Mouse (Mus musculus) erythroblast, embryonic 14.5 days (primary cell): ENCODE data around the gene Cd276. TPM values are rescaled to one million over a fixed set of nuclear protein-coding genes. Genes with fewer than 3 reads are reported as not detected.

Source experiments
- H3K27me3 ChIP-seq: 2 replicates; pipeline ENCODE4 v1.6.1; 2012; ENCODE audit warnings: inconsistent platforms; ENCODE audit not compliant: control insufficient read depth
- H3K36me3 ChIP-seq: 2 replicates; pipeline ENCODE4 v1.6.1; 2012; ENCODE audit warnings: mild to moderate bottlenecking, inconsistent platforms; ENCODE audit not compliant: control insufficient read depth
- H3K4me1 ChIP-seq: 2 replicates; pipeline ENCODE4 v1.6.1; 2012; ENCODE audit warnings: inconsistent platforms; ENCODE audit not compliant: control insufficient read depth
- H3K4me3 ChIP-seq: replicated peaks from 2 replicates; pipeline ENCODE3; 2012; ENCODE audit warnings: moderate library complexity, mild to moderate bottlenecking, inconsistent platforms
- H3K9me3 ChIP-seq: 2 replicates; pipeline ENCODE4 v1.6.1; 2012; ENCODE audit warnings: low read length, inconsistent platforms, mixed read lengths; ENCODE audit not compliant: control insufficient read depth
- GATA1 ChIP-seq: IDR thresholded peaks from 2 replicates; pipeline ENCODE4 v1.6.1; 2012; ENCODE audit warnings: low read length, inconsistent platforms, mixed read lengths
- TAL1 ChIP-seq: IDR thresholded peaks from 3 replicates; pipeline ENCODE4 v1.6.1; 2012; ENCODE audit warnings: low read length, inconsistent platforms, mixed read lengths
- polyA plus RNA-seq: library from polyadenylated mRNA; stranded (reverse); fragments of >175 nt; gene quantifications from 2 replicates; pipeline ENCODE4 v1.2.3, GENCODE M21; 2012

The Cd276 gene
- polyA plus RNA-seq, 1 experiment, result not detected

DNA sequence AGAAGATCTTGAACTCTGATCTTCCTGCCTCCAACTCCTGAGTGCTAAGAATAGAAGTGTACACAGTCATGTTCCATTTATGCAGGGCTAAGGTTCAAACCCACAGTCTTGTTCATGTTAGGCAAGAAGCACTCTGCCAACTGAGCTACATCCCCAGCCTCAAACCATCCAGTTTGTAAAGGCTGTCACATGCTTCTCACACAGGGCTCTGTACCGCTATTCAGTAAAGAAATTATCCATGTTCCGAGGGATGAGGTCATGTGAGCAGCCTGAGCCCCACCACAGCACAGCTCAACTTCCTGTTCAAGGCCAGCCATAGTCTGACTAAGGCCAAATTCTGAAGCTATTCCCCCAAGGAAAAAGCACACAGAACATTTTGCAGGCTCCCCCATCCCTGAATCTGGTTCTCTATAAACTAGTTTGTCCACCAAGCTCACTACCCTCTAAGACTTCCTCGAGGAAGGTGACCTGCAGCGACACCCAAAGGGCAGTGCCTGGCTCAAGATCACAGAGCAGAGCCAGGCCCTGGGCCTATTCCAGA, 33.3 kb downstream of the Cd276 start:
- H3K36me3 ChIP-seq, result no peaks in the 10 kb centered on the region
- TF ChIP-seq TAL1 (no peak), GATA1 (no peak)
- no peaks in the 10 kb centered on the region for H3K9me3 ChIP-seq
- H3K4me3 ChIP-seq, result no peak overlapping the region
- H3K27me3 ChIP-seq, result no peaks in the 10 kb centered on the region
- H3K4me1 ChIP-seq, result no peaks in the 10 kb centered on the region

DNA sequence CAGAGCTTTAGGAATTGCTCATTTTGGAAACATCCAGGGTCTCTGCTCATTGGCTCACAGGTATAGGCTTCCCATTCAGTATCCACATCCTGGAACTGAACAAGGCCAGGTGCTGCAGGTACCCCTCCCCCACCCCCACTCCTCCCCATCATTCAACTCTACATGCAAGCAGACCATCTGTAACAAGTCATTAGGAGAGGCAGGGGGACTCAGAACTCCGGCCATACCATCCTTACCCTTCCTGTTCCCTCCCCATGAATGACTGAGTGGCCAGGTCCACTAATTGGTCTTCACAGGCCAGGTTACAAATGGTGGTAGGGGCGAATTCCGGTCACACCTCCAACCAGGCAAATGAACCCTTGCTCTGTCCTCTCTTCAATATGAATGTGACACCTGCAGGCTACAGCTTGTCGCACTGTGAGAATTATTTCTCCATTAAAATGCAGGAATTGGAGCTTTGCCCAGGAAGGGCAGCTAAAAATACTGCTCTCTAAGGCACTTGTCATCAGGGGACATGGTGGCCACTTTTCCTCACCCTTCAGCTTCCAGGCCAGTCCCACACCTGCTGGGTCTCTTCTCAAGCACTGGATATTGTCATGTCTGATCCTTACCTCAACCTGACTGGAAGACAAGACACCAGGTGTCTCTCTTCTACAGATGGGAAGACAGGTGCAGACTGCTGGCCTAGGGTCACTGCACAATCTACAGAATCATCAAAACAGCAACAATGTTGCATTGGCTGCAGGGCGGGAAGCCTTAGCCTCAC, 34.2 kb downstream of the Cd276 start:
- no peak for TF ChIP-seq GATA1
- no peak for TF ChIP-seq TAL1
- Histone ChIP-seq H3K4me3 (no peak overlapping the region), H3K36me3 (no peaks in the 10 kb centered on the region), H3K4me1 (no peaks in the 10 kb centered on the region), H3K27me3 (no peaks in the 10 kb centered on the region), H3K9me3 (no peaks in the 10 kb centered on the region)

DNA sequence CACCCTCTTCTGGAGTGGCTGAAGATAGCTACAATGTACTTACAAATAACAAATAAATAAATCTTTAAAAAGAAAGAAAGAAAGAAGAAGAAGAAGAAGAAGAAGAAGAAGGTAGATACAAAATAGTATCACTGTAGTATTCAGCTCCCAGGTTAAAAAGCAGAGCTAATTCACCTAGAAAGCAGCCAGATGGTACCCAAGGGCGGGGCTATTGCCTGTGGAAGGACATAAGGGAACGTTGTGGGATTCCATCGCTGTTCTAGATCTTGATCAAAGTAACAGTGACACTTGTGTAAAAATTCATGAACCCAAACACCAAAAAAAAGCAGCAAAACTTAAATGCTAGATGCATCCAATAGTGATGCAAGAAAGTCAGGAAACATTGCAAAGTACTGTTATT, 35.3 kb downstream of the Cd276 start:
- Histone ChIP-seq H3K4me1 (no peaks in the 10 kb centered on the region), H3K4me3 (no peak overlapping the region), H3K36me3 (no peaks in the 10 kb centered on the region), H3K9me3 (no peaks in the 10 kb centered on the region), H3K27me3 (no peaks in the 10 kb centered on the region)
- TF ChIP-seq GATA1 (no peak), TAL1 (no peak)

DNA sequence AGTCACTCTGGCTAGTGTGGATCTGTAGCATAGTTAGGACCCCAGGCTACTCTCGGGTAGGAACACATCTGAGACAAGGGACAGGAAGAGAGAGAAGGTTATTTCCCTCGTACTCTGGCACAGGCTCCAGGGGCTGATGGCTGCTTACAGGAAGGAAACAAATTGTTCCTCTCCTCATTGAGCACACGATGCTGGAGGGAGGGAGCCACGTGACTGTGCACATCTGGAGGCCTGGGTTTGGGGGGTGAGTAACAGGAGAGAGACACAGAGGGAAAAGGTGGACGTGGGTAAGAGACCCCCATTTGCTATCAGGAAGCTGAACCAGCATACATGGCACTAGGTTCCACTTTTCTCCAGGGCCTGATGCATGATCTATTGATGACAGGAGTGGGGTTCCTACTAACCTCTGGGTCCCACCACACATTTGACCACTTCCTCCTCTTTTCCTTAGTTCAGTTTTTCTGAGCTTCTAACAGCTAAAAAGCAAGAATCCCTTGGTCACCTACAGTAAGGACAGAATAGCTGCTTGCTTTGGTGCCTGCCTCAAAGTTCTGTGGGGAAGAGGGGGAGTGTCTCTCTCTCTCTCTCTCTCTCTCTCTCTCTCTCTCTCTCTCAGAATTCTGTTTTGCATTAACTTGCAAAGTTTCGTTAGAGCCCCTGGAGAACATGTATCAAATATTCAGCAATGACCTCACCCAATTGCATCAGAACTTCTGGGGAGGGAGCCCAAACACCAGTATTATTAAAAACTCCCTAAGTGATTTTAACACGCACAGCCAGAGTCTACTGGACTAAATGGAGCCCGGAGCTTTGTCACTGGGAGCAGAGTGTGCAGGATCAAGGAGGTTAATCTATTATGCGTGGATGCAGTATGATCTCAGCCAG, 37.1 kb downstream of the Cd276 start:
- no peaks in the 10 kb centered on the region for H3K27me3 ChIP-seq
- H3K9me3 ChIP-seq, result no peaks in the 10 kb centered on the region
- no peak for TF ChIP-seq TAL1
- TF ChIP-seq GATA1, result no peak
- no peaks in the 10 kb centered on the region for H3K36me3 ChIP-seq
- no peaks in the 10 kb centered on the region for H3K4me1 ChIP-seq
- no peak overlapping the region for H3K4me3 ChIP-seq

DNA sequence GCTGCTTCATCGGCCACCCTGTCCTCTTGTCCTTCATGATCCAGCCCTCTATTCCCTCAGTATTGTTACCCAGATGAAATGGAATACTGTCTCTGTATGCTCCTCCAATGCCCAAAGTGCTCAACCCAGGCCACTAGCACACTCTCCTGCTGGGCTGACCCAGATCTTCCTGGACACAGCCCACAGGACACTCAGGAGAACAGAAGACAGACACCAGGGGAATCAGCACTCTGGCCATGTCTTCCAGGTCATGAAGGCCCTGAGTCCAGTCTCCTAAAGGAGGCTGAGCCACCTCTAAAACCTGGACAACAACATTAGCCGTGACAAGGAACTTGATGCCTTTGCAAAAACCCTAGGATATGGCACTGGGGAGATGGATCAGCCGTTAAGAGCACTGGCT, 38.8 kb downstream of the Cd276 start:
- H3K27me3 ChIP-seq, result no peaks in the 10 kb centered on the region
- no peak for TF ChIP-seq GATA1
- no peak for TF ChIP-seq TAL1
- H3K36me3 ChIP-seq, result no peaks in the 10 kb centered on the region
- H3K4me1 ChIP-seq, result no peaks in the 10 kb centered on the region
- no peaks in the 10 kb centered on the region for H3K9me3 ChIP-seq
- H3K4me3 ChIP-seq, result no peak overlapping the region

DNA sequence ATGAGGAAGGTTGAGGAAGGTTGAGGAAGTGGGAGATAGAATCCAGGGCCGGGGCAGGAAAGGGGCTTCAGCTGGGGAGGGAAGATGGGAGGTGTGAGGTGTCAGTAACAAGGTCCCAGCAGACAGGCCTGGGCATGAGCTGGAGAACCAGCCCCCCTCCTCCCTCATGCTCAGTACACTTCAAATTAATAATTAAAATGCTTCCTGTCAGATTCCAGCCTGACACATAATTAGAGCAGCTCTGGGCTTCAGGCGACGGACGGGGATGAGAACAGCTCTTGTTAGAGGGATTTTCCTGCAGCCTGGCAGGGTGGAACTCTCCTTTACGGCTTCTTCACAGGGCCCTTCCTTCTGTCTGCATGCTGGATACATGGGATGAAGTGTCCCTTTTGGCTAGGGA, 41.5 kb downstream of the Cd276 start:
- TF ChIP-seq TAL1, result no peak
- TF ChIP-seq GATA1, result no peak
- no peaks in the 10 kb centered on the region for H3K27me3 ChIP-seq

DNA sequence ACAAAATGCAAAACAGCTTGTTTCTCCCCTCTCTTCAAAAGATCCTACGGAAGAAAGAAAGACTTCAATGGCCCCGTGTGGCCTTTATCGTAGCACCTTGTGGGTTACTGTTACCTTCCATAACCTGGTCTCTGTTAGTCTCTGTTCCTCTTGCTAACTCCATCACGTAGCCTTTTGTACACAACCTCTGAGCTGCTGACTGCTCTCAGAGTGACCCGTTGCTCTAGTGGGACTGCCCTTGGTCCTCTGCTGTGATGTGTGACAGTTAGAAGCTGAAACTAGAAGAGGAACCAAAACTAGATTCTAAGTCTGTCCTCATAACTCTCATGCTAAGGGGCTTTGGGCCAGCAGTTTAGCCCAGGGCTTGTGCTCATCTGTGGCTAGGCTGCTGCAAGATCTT, 44.8 kb downstream of the Cd276 start:
- H3K27me3 ChIP-seq, result no peaks in the 10 kb centered on the region
- H3K4me1 ChIP-seq, result no peaks in the 10 kb centered on the region
- TF ChIP-seq TAL1 (no peak), GATA1 (no peak)
- no peaks in the 10 kb centered on the region for H3K36me3 ChIP-seq
- H3K4me3 ChIP-seq, result no peak overlapping the region
- no peaks in the 10 kb centered on the region for H3K9me3 ChIP-seq

More for the DNA sequence above, 41.5 kb downstream of the Cd276 start:
- Histone ChIP-seq H3K4me1 (no peaks in the 10 kb centered on the region), H3K36me3 (no peaks in the 10 kb centered on the region), H3K4me3 (no peak overlapping the region), H3K9me3 (no peaks in the 10 kb centered on the region)

DNA sequence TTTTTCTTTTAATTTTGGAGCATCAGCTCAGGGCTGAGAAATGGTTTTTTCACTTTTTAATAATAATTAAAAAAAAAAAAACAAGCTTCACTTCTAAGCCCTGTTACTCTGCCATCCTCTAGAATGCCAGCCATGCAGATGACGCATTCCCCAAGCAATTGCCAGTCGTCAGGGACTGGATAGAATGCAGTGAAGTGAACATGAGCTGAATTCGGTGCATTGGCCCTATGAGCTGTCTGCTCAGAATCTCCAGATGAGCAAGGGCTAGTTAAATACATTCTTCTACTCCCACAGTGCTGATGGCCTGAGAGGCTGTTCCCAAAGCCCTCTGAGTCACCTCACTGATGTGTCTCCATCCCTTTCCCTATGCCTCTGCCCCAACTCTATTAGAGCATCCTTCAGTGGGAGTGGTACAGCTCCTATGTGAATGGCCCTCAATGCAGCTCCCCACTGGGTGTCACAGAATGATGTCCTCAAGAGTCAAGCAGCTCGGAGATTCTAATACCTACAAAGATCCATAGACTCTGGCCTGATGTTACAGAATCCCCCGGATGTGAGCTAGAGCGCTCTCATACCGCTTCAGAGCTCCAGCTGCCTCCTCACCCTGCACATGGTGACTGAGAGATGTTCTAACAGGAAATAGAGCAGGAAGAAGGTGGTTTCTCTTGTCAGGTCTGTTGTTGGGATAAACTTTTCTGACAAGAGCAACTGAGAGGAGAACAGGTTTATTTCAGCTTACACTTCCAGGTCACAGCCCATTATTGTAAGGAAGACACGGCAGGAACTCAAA, 47.8 kb downstream of the Cd276 start:
- TF ChIP-seq GATA1 (no peak), TAL1 (no peak)
- Histone ChIP-seq H3K4me3 (no peak overlapping the region), H3K4me1 (no peaks in the 10 kb centered on the region), H3K9me3 (no peaks in the 10 kb centered on the region), H3K27me3 (no peaks in the 10 kb centered on the region), H3K36me3 (no peaks in the 10 kb centered on the region)
